Mouse (Mus musculus) adrenal gland, adult 2 months (tissue): ENCODE results near the gene Zfp870. TPM values are rescaled to one million over a fixed set of nuclear protein-coding genes. Genes with fewer than 3 reads are reported as not detected.
"Not testable (repeated sequence)": the region's sequence is repeated elsewhere in the genome, so short reads cannot be mapped to it uniquely, and the experiment has no call there.

Experiments
- DNase-seq: peaks from one replicate; pipeline ENCODE4 v3.0.0; 2021
- polyA plus RNA-seq: library from polyadenylated mRNA; depleted of rRNA; stranded (reverse); fragments of >200 nt; gene quantifications from 2 replicates; pipeline ENCODE4 v1.2.3, GENCODE M21; 2012; rRNA removed
- total RNA-seq, 2 experiments: library from RNA; stranded (reverse); gene quantifications; 2 replicates each; pipeline ENCODE4 v1.2.3; 2021

Zfp870 gene
- total and polyA plus RNA-seq, 3 experiments = 0.43 to 8.4 (median 7.4) TPM

- no peak for DNase-seq
Observed at GRCm38 (mm10) chr17:32871483-32871882, 20.0 kb downstream of the Zfp870 start.

DNA sequence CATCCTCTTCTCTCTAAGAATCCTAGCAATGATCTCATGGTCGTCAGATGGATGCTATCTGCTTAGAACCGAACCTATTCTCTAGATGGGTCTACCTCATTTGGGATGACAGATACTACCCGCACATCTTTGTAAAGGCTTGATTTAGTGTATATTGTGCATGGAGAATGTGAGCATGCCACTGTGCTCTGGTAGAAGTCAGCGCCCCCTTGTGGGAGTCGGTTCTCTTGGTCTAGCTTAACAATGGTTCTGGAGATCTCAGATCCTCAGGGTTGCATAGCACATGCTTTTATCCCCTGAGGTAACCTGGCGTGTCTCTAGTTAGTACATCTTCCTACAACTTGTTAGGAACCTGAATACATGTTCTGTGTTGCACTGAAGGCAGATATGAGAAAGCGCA is 24.2 kb downstream of the Zfp870 start:
- DNase-seq = not testable (repeated sequence)

- not testable (repeated sequence) for DNase-seq
Observed at GRCm38 (mm10) chr17:32856713-32857112, 34.7 kb downstream of the Zfp870 start.

- DNase-seq = no peak
Observed at GRCm38 (mm10) chr17:32851581-32851980, 39.9 kb downstream of the Zfp870 start.

DNA sequence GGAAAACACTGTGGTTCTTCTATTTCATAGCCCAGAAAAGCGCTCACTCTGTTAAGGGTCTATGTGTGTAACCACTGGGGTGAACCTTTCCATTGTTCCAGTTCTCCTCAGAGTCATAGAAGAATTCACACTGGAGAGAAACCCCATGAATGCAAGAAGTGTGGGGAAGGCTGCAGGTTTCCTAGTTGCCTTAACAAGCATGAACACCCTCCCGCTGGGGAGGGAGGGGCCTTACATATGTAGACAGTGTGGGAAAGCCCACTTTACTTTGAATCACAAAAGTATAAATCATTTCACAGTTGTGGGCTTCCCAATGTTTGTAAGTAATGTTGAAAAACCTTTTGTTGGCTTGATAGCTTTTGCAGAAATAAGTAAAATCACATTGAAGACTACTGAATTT is 50.1 kb downstream of the Zfp870 start:
- no peak for DNase-seq

DNA sequence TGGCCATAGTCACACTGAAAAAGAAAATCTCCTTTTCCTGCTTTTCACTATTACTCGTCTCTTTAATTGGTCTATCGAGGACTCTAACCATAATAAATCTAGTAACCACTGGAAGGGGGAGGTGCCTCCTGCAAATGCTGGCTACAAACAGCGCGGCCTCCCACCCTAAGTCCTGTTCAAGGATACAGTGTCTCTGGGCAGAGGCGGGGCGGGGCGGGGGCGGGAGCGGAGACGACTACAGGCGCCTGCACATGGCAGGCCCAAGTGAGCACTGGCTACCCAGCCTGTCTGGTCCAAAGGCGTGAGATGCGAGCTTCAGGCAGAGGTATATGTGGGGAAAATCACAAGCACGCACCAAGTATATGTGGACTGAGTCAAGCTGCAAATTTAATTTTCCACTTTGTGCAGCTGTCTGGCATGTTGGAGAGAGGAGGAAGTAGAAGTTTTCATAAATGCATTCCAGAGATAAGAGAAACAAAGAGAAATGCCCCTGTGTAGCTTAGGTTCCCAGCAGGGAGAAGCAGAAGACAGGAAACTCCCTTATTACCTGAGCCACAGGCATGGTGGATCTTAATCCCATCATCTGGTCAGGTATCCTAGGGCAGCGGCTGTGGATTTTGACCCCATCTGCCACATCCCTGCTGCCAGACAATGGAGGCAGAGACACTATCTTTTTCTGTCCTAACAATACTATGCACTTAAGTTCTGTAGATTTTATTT is 52.2 kb downstream of the Zfp870 start:
- peak; percentile 52 for DNase-seq

GRCm38 (mm10) chr17:32830418-32830782 is 61.0 kb downstream of the Zfp870 start:
- no peak for DNase-seq

GRCm38 (mm10) chr17:32829540-32830417 is 61.7 kb downstream of the Zfp870 start, which contains the start of gene Zfp799:
TSS of gene Zfp799 (minus strand) at chr17:32830261.
- peak; percentile 86 for DNase-seq

Other genes with a start within 250 kb of the Zfp870 start
- gene Cyp4f40, start 232.7 kb downstream of the Zfp870 start, total RNA-seq = not detected
- gene Cyp4f40, start 232.7 kb downstream of the Zfp870 start, polyA plus RNA-seq = not detected in 2 replicates
- gene Cyp4f15, start 206.0 kb downstream of the Zfp870 start, total RNA-seq = 1 to 10 TPM; 1.5 to 2.0 TPM
- 0.17 and 0.35 TPM in 2 replicates for gene Cyp4f15, start 206.0 kb downstream of the Zfp870 start, polyA plus RNA-seq
- 10 to 100 TPM; 41.3 to 45.9 TPM for gene Zfp871, start 103.4 kb downstream of the Zfp870 start, total RNA-seq
- gene Zfp871, start 103.4 kb downstream of the Zfp870 start, polyA plus RNA-seq = 3.8 and 4.8 TPM in 2 replicates
- under 1 TPM; 0.43 to 0.69 TPM for gene Zfp811, start 81.7 kb downstream of the Zfp870 start, total RNA-seq
- 0.02 TPM in 1 of 2 replicates, not detected in the other for gene Zfp811, start 81.7 kb downstream of the Zfp870 start, polyA plus RNA-seq
- 10 to 100 TPM in 1 of 2 experiments, 1 to 10 TPM in 1; 8.9 to 13.5 TPM for gene Zfp799, start 61.4 kb downstream of the Zfp870 start, total RNA-seq
- gene Zfp799, start 61.4 kb downstream of the Zfp870 start, polyA plus RNA-seq = 1.6 and 3.9 TPM in 2 replicates
- gene Cyp4f14, start 25.7 kb upstream of the Zfp870 start, total RNA-seq = 10 to 100 TPM in 1 of 2 experiments, 1 to 10 TPM in 1; 6.6 to 14.1 TPM
- 12.9 and 17.9 TPM in 2 replicates for gene Cyp4f14, start 25.7 kb upstream of the Zfp870 start, polyA plus RNA-seq
- 10 to 100 TPM; 55.3 to 71.1 TPM for gene Cyp4f13, start 55.8 kb upstream of the Zfp870 start, total RNA-seq
- gene Cyp4f13, start 55.8 kb upstream of the Zfp870 start, polyA plus RNA-seq = 80.1 and 92.0 TPM in 2 replicates
- gene Zfp472, start 74.2 kb upstream of the Zfp870 start, total RNA-seq = 1 to 10 TPM; 3.8 to 4.4 TPM
- gene Zfp472, start 74.2 kb upstream of the Zfp870 start, polyA plus RNA-seq = 0.18 and 0.21 TPM in 2 replicates
- 10 to 100 TPM in 1 of 2 experiments, 1 to 10 TPM in 1; 8.8 to 11.3 TPM for gene Zfp952, start 101.5 kb upstream of the Zfp870 start, total RNA-seq
- gene Zfp952, start 101.5 kb upstream of the Zfp870 start, polyA plus RNA-seq = 1.1 and 1.5 TPM in 2 replicates
- 1 to 10 TPM; 3.9 to 8.7 TPM for gene Zfp763, start 141.8 kb upstream of the Zfp870 start, total RNA-seq
- 0.08 and 0.10 TPM in 2 replicates for gene Zfp763, start 141.8 kb upstream of the Zfp870 start, polyA plus RNA-seq
- gene 4921501E09Rik, start 176.4 kb upstream of the Zfp870 start, total RNA-seq = not detected
- gene 4921501E09Rik, start 176.4 kb upstream of the Zfp870 start, polyA plus RNA-seq = not detected in 2 replicates
- gene Zfp563, start 197.7 kb upstream of the Zfp870 start, total RNA-seq = 10 to 100 TPM in 1 of 2 experiments, 1 to 10 TPM in 1; 7.9 to 13.2 TPM
- gene Zfp563, start 197.7 kb upstream of the Zfp870 start, polyA plus RNA-seq = 0.37 and 0.58 TPM in 2 replicates
- gene Morc2b, start 248.0 kb upstream of the Zfp870 start, total RNA-seq = not detected
- gene Morc2b, start 248.0 kb upstream of the Zfp870 start, polyA plus RNA-seq = not detected in 2 replicates